Mouse (Mus musculus) myocyte (in vitro differentiated cells): Measurements from ENCODE around the gene Olfr67.
"Not testable (repeated sequence)": the region's sequence is repeated elsewhere in the genome, so short reads cannot be mapped to it uniquely, and the experiment has no call there.

ENCODE experiments used
- E2F4 ChIP-seq: IDR thresholded peaks from one replicate; pipeline ENCODE4 v1.6.1; 2011; ENCODE audit warnings: mild to moderate bottlenecking, control low read depth, moderate library complexity; ENCODE audit not compliant: insufficient read depth
- MAX ChIP-seq: IDR thresholded peaks from one replicate; pipeline ENCODE4 v1.6.1; 2011; ENCODE audit warnings: low read depth, mild to moderate bottlenecking, control low read depth
- MYOD1 ChIP-seq, 3 experiments: IDR thresholded peaks; one replicate each; pipeline ENCODE4 v1.6.1; 2011; ENCODE audit warnings: control low read depth in 2 of 3, low read depth in 2 of 3, mild to moderate bottlenecking in 2 of 3, moderate library complexity in 1 of 3; ENCODE audit not compliant: insufficient read length in 2 of 3, control insufficient read depth in 1 of 3
- MYOG ChIP-seq, 3 experiments: IDR thresholded peaks; one replicate each; pipeline ENCODE4 v1.6.1; 2011; ENCODE audit warnings: control low read depth in 2 of 3, low read depth in 2 of 3, mild to moderate bottlenecking in 2 of 3; ENCODE audit not compliant: insufficient read length in 2 of 3, control insufficient read depth in 1 of 3, insufficient read depth in 1 of 3
- POLR2A ChIP-seq: IDR thresholded peaks from one replicate; pipeline ENCODE4 v1.6.1; 2011; ENCODE audit warnings: low read depth, mild to moderate bottlenecking, control low read depth, moderate library complexity; ENCODE audit not compliant: insufficient read length
- POLR2AphosphoS2 ChIP-seq: IDR thresholded peaks from one replicate; pipeline ENCODE4 v1.6.1; 2011; ENCODE audit warnings: low read depth, control low read depth; ENCODE audit not compliant: insufficient read length
- TCF12 ChIP-seq: IDR thresholded peaks from one replicate; pipeline ENCODE4 v1.6.1; 2011; ENCODE audit warnings: mild to moderate bottlenecking, control low read depth; ENCODE audit not compliant: poor library complexity, insufficient read depth, severe bottlenecking
- TCF3 ChIP-seq: IDR thresholded peaks from one replicate; pipeline ENCODE4 v1.6.1; 2011; ENCODE audit warnings: low read depth, control low read depth; ENCODE audit not compliant: insufficient read length
- USF1 ChIP-seq: IDR thresholded peaks from one replicate; pipeline ENCODE4 v1.6.1; 2011; ENCODE audit warnings: low read depth, mild to moderate bottlenecking, control low read depth, moderate library complexity

DNA sequence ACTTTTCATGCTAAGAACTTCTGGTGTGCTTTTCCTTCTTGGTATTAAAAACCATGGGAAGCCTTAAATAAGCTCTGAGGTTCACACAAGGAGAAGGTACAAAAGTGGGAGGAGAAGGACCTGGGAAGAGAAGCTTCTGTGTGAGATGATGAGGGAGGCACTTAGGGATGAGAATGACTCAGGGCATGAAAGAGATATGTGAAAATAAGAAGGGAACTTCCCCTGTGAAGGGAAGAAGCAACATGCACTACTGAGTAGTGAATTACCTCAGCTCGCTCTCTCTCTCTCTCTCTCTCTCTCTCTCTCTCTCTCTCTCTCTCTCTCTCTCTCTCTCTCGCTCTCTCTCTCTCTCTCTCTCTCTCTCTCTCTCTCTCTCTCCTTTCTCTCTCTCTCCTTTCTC, 23.5 kb upstream of the Olfr67 start:
- not testable (repeated sequence) for TF ChIP-seq MAX; TCF12; POLR2A; E2F4; MYOD1 (IDR thresholded peaks at IDR 0.05; ENCODE audit: control insufficient read depth in 1 of 3, insufficient read length in 2 of 3, low read depth in 2 of 3); USF1; POLR2AphosphoS2; MYOG (IDR thresholded peaks at IDR 0.05; ENCODE audit: control insufficient read depth in 1 of 3, insufficient read depth in 1 of 3, insufficient read length in 2 of 3, low read depth in 2 of 3); TCF3
